ENCODE assay signal across 9 mouse cellular contexts in genomic region chr2:168979742-168980141, GRCm38 (mm10). TPM values are rescaled to one million over a fixed set of nuclear protein-coding genes. Genes with fewer than 3 reads are reported as not detected.
DNase-seq lines count a peak whose midpoint lies in the region; ATAC-seq lines count a peak whose summit lies in the region.
"Had no signal": no experiment of that assay in that cellular context is flagged by ENCODE, and none has a peak within 500 bp of the region (broad histone marks: within the 10 kb centered on the region; RNA-seq: fewer than 3 reads in every experiment).

No protein-coding gene starts in this region.

- ATAC-seq in hindbrain, embryonic 11.5 days (ENCODE audit: low FRiP score) = no peak
- ATAC-seq in hindbrain, embryonic 12.5 days (ENCODE audit: low FRiP score) = no peak

- H3K4me1 ChIP-seq in hindbrain, embryonic 11.5 days (replicated peaks; ENCODE audit: control insufficient read depth, insufficient read depth, low read length) = no peaks in the 10 kb centered on the region
- H3K4me1 ChIP-seq in hindbrain, embryonic 12.5 days = no peaks in the 10 kb centered on the region

- WGBS in hindbrain, embryonic 11.5 days = 38% methylated on average over 11 of the region's 11 CpGs
- WGBS in hindbrain, embryonic 12.5 days = 52% methylated on average over 11 of the region's 11 CpGs

- H3K4me2 ChIP-seq in hindbrain, embryonic 11.5 days (replicated peaks; ENCODE audit: low read depth, low read length) = no peak overlapping the region
- no peak overlapping the region for H3K4me2 ChIP-seq in hindbrain, embryonic 12.5 days (replicated peaks)

- H3K36me3 ChIP-seq in hindbrain, embryonic 11.5 days (ENCODE audit: control insufficient read depth, insufficient read depth, low read length) = no peaks in the 10 kb centered on the region
- no peaks in the 10 kb centered on the region for H3K36me3 ChIP-seq in hindbrain, embryonic 12.5 days

- H3K27ac ChIP-seq in hindbrain, embryonic 11.5 days (ENCODE audit: low read depth, low read length) = no peak overlapping the region
- no peak overlapping the region for H3K27ac ChIP-seq in hindbrain, embryonic 12.5 days
- H3K27ac ChIP-seq: macrophage had no signal

- peak; percentile 47 for DNase-seq in hindbrain, embryonic 11.5 days (ENCODE audit: low spot score)
- peak; percentile 52 for DNase-seq in thymus, postnatal 4 days
- DNase-seq in thymus, postnatal 36 days = no peak
- peak; percentile 32 for DNase-seq in forelimb bud, embryonic 11.5 days (ENCODE audit: low read depth, low spot score)
- no peak for DNase-seq in ovary, adult 18-20 months (ENCODE audit: low spot score)
- DNase-seq in urinary bladder, postnatal 10 days (ENCODE audit: low spot score) = no peak
- DNase-seq in retina, postnatal 1 day = no peak

- no peak overlapping the region for H3K4me3 ChIP-seq in hindbrain, embryonic 11.5 days (ENCODE audit: low read depth, low read length)
- no peak overlapping the region for H3K4me3 ChIP-seq in hindbrain, embryonic 12.5 days

- no peaks in the 10 kb centered on the region for H3K9me3 ChIP-seq in hindbrain, embryonic 11.5 days (ENCODE audit: control insufficient read depth, low read length)
- no peaks in the 10 kb centered on the region for H3K9me3 ChIP-seq in hindbrain, embryonic 12.5 days (replicated peaks)

- no peak overlapping the region for H3K9ac ChIP-seq in hindbrain, embryonic 11.5 days (ENCODE audit: low read depth, low read length)
- H3K9ac ChIP-seq in hindbrain, embryonic 12.5 days = no peak overlapping the region

- H3K27me3 ChIP-seq in hindbrain, embryonic 11.5 days (ENCODE audit: control insufficient read depth, insufficient read depth, low read length) = no peaks in the 10 kb centered on the region
- no peaks in the 10 kb centered on the region for H3K27me3 ChIP-seq in hindbrain, embryonic 12.5 days

RNA-seq across cellular contexts. Expression of gene Zfp64, which starts 24.4 kb away (rescaled TPM):
- 34.7 and 37.4 TPM in 2 replicates for polyA plus RNA-seq in hindbrain, embryonic 11.5 days (2014; fragmentation: Nextera tagmentation; extraction: Ambion mirVana)
- 37.7 and 39.0 TPM in 2 replicates for polyA plus RNA-seq in hindbrain, embryonic 12.5 days (2016; fragmentation: Nextera tagmentation; extraction: Ambion mirVana)

Comparison
In these comparisons a context has a peak if more than half of its experiments do, and no peak if none do; other contexts are left out.
1. DNase-seq: peak in hindbrain, embryonic 11.5 days (single experiment), thymus, postnatal 4 days (single experiment) and forelimb bud, embryonic 11.5 days (single experiment); none in thymus, postnatal 36 days (0 of 2), ovary, adult 18-20 months (single experiment), urinary bladder, postnatal 10 days (single experiment) and retina, postnatal 1 day (single experiment).